Mouse (Mus musculus) lung, postnatal 0 days (tissue): ENCODE data around the gene Prkca.

Experiments
- CTCF ChIP-seq: IDR thresholded peaks from 2 replicates; pipeline ENCODE4 v1.5.1; 2016; ENCODE audit warnings: antibody characterized with exemption, mild to moderate bottlenecking
- EP300 ChIP-seq: IDR thresholded peaks from 2 replicates; pipeline ENCODE4 v1.6.1; 2016; ENCODE audit warnings: antibody characterized with exemption, mild to moderate bottlenecking, control low read depth

GRCm38 (mm10) chr11:107969943-107970342 is 373.8 kb downstream of the Prkca start:
- TF ChIP-seq CTCF (no peak), EP300 (no peak)
